Comparison of ENCODE assay signal across 14 mouse cellular contexts in the genomic region with DNA sequence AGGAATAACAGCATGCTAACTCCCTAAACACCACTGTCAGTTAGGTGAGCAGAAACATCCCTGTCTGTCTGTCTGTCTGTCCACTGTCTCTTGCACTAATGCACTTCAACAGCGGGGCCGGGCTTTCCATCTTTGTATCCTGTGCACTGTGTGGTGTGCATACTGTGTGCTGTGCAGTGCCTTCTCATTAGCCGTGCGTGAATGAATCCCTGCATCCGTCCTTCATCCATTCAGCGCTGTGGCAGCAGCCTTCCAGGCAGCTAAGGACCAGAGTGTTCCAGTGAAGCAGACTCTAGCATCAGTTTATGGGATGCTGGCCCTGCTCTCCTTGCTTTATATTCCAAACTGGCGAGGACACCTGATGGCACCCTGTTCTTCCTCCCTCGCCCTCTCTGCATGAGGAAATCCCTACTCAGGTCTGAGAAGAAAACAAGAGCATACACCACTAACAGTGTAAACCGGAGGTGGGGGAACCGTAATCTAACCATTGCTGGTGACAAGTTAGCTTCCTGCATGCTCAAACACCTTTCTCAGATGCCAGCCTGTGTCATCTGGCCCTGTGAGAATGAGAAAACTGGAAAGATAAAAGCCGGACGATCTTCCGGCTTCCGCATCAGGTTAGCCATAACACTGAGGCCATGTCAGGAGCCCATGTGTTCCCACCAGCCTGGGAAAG.
DNase-seq lines count a peak whose midpoint lies in the region; ATAC-seq and TF ChIP-seq lines count a peak whose summit lies in the region.
"Had no signal": no experiment of that assay in that cellular context is flagged by ENCODE, and none has a peak within 500 bp of the region (broad histone marks: within the 10 kb centered on the region; RNA-seq: fewer than 3 reads in every experiment).

No protein-coding gene starts in this region.

- WGBS in liver, postnatal 0 days (ENCODE audit: insufficient replicate concordance), result 83% methylated on average over 14 of the region's 14 CpGs
- WGBS in liver, embryonic 12.5 days (ENCODE audit: insufficient replicate concordance), result 78% methylated on average over 14 of the region's 14 CpGs
- WGBS in embryonic facial prominence, embryonic 15.5 days, result 86% methylated on average over 14 of the region's 14 CpGs
- 58% methylated on average over 14 of the region's 14 CpGs for WGBS in hindbrain, embryonic 15.5 days

- H3K27ac ChIP-seq in liver, postnatal 0 days (ENCODE audit: low read depth), result peak overlapping the region; percentile 17; the same call in 1 of the 2 replicates
- H3K27ac ChIP-seq in liver, embryonic 12.5 days, result no peak overlapping the region
- H3K27ac ChIP-seq in embryonic facial prominence, embryonic 15.5 days (replicated peaks), result peak overlapping the region; percentile 51; the same call in 1 of the 2 replicates
- H3K27ac ChIP-seq in hindbrain, embryonic 15.5 days (replicated peaks), result peak overlapping the region; percentile 66
- H3K27ac ChIP-seq: heart, embryonic 15.5 days; kidney, embryonic 15.5 days; liver, embryonic 13.5 days; macrophage had no signal

- no peak overlapping the region for H3K4me2 ChIP-seq in liver, postnatal 0 days (ENCODE audit: low read depth, low read length)
- no peak overlapping the region for H3K4me2 ChIP-seq in liver, embryonic 12.5 days
- no peak overlapping the region for H3K4me2 ChIP-seq in embryonic facial prominence, embryonic 15.5 days (replicated peaks)
- H3K4me2 ChIP-seq in hindbrain, embryonic 15.5 days, result no peak overlapping the region
- H3K4me2 ChIP-seq: heart, embryonic 15.5 days; kidney, embryonic 15.5 days; liver, embryonic 13.5 days had no signal

- ATAC-seq in liver, postnatal 0 days, result no peak
- no peak for ATAC-seq in liver, embryonic 12.5 days
- ATAC-seq in embryonic facial prominence, embryonic 15.5 days (ENCODE audit: insufficient number of reproducible peaks, low FRiP score, low TSS enrichment, low read depth), result no peak
- ATAC-seq in hindbrain, embryonic 15.5 days (ENCODE audit: low FRiP score, low read depth), result peak; percentile 55; the same call in 1 of the 2 replicates

- no peak overlapping the region for H3K4me3 ChIP-seq in liver, postnatal 0 days (ENCODE audit: low read depth, low read length)
- no peak overlapping the region for H3K4me3 ChIP-seq in liver, embryonic 12.5 days
- no peak overlapping the region for H3K4me3 ChIP-seq in embryonic facial prominence, embryonic 15.5 days (replicated peaks)
- H3K4me3 ChIP-seq in hindbrain, embryonic 15.5 days, result no peak overlapping the region
- H3K4me3 ChIP-seq: heart, embryonic 15.5 days; kidney, embryonic 15.5 days; liver, embryonic 13.5 days had no signal

- TF ChIP-seq CTCF in liver, postnatal 0 days (IDR thresholded peaks at IDR 0.05; ENCODE audit: low read depth), result no peak

- no peaks in the 10 kb centered on the region; the same call in 1 of the 2 replicates for H3K36me3 ChIP-seq in liver, postnatal 0 days (replicated peaks; ENCODE audit: insufficient read depth, low read length)
- H3K36me3 ChIP-seq in liver, embryonic 12.5 days, result peaks cover 7% of the 10 kb centered on the region
- H3K36me3 ChIP-seq in embryonic facial prominence, embryonic 15.5 days, result no peaks in the 10 kb centered on the region
- H3K36me3 ChIP-seq in hindbrain, embryonic 15.5 days, result no peaks in the 10 kb centered on the region
- H3K36me3 ChIP-seq: heart, embryonic 15.5 days; liver, embryonic 13.5 days had no signal

- no peaks in the 10 kb centered on the region for H3K27me3 ChIP-seq in liver, postnatal 0 days (ENCODE audit: insufficient read depth, low read length)
- H3K27me3 ChIP-seq in liver, embryonic 12.5 days (replicated peaks), result no peaks in the 10 kb centered on the region
- H3K27me3 ChIP-seq in embryonic facial prominence, embryonic 15.5 days, result no peaks in the 10 kb centered on the region
- H3K27me3 ChIP-seq in hindbrain, embryonic 15.5 days, result no peaks in the 10 kb centered on the region
- H3K27me3 ChIP-seq: CH12.LX; heart, embryonic 15.5 days; kidney, embryonic 15.5 days; liver, embryonic 13.5 days had no signal

- no peaks in the 10 kb centered on the region for H3K9me3 ChIP-seq in liver, postnatal 0 days (ENCODE audit: low read length)
- H3K9me3 ChIP-seq in liver, embryonic 12.5 days (replicated peaks), result no peaks in the 10 kb centered on the region
- H3K9me3 ChIP-seq in embryonic facial prominence, embryonic 15.5 days (replicated peaks), result no peaks in the 10 kb centered on the region; the same call in 1 of the 2 replicates
- H3K9me3 ChIP-seq in hindbrain, embryonic 15.5 days, result no peaks in the 10 kb centered on the region
- H3K9me3 ChIP-seq: heart, embryonic 15.5 days; kidney, embryonic 15.5 days had no signal

- H3K4me1 ChIP-seq in liver, postnatal 0 days (ENCODE audit: insufficient read depth), result peaks cover 33% of the 10 kb centered on the region
- peaks cover 33% of the 10 kb centered on the region for H3K4me1 ChIP-seq in liver, embryonic 12.5 days
- peaks cover 40% of the 10 kb centered on the region for H3K4me1 ChIP-seq in embryonic facial prominence, embryonic 15.5 days
- peaks cover 72% of the 10 kb centered on the region for H3K4me1 ChIP-seq in hindbrain, embryonic 15.5 days (replicated peaks)

- no peak for TF ChIP-seq EP300 in liver, postnatal 0 days (IDR thresholded peaks at IDR 0.05; ENCODE audit: low read depth)

- no peak overlapping the region for H3K9ac ChIP-seq in liver, postnatal 0 days (replicated peaks)
- H3K9ac ChIP-seq in liver, embryonic 12.5 days, result no peak overlapping the region
- no peak overlapping the region for H3K9ac ChIP-seq in embryonic facial prominence, embryonic 15.5 days
- H3K9ac ChIP-seq in hindbrain, embryonic 15.5 days, result no peak overlapping the region
- H3K9ac ChIP-seq: heart, embryonic 15.5 days; kidney, embryonic 15.5 days; liver, embryonic 13.5 days had no signal

- DNase-seq in liver, postnatal 0 days, result no peak
- DNase-seq in thymus, postnatal 0 days (ENCODE audit: low spot score), result peak; percentile 61
- no peak for DNase-seq in c-Kit-positive CD71-positive TER-119-positive erythroid progenitor cells, embryonic 14.5 days (ENCODE audit: low spot score)
- DNase-seq in cerebellum, adult 18-20 months, result no peak
- DNase-seq: cerebellum, postnatal 14 days; gastrocnemius, postnatal 10 days; liver, embryonic 13.5 days had no signal
